Mouse (Mus musculus): ENCODE results near the gene Col23a1.
A peak's percentile ranks its signal among the peaks of the same experiment; 100 is the strongest.

Col23a1 gene

DNA sequence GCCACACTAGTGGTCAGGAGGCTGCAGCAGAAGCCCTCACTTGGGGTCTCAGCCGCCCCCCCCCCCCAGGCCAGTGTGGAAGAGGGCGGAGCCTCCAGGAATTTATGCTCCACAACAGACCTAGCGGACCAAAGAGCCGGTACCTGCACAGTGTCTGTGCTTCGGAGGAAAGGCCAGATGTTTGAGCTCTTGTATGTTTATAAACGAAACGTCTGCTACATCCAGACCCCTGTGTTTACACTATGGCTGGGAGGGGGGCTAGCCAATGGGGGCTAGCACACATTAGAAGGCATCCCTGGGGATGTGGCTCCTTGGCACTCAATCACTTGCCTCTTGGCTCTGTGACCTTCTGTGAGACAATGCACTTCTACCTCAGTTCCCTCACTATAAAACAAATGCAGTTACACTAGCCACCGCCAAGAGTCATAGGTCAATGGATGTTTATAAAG, 99.2 kb downstream of the Col23a1 start:
- DNase-seq (ENCODE audit: low spot score in 2 of 2), result no peak

DNA sequence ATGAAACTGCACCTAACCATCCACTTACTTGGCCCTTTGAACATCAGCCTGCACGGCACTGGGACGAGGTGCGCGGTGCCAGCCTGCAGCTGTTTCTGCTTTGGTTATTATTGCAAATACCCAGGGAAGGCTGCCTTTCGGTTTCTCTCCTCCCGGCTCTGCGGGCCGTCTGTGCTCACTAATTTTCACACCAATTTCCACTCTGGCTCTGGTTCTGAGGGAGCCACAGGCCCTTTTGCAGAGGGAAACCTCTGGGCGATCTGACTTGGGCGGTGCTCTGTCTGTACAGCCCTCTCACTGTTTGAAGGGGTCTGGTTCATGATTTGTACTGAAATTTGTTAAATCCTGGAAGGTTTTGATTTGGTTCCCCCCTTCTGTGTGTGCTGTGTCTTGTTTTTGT, 100.0 kb downstream of the Col23a1 start:
- DNase-seq (ENCODE audit: low spot score in 2 of 2), result no peak

DNA sequence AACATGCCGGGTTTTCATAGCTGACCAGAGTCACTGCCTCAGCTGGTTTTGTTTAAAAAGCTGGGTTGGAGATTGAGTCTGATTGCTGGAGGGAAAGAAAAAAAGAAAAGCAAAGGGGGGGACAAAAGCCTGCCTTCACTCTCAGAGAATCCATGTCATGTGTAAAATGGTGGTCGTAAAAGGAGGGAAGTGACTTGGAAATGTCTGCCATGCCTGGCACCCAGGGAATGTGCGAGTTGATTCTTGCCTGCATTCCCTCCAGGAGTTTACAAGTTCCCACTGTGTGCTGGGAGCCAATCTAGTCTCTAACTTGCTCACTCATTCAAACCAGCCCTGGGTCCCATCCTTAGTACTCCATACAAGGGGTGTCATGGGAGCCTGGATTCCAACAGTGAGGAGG, 100.8 kb downstream of the Col23a1 start:
- no peak for DNase-seq (ENCODE audit: low spot score in 2 of 2)

DNA sequence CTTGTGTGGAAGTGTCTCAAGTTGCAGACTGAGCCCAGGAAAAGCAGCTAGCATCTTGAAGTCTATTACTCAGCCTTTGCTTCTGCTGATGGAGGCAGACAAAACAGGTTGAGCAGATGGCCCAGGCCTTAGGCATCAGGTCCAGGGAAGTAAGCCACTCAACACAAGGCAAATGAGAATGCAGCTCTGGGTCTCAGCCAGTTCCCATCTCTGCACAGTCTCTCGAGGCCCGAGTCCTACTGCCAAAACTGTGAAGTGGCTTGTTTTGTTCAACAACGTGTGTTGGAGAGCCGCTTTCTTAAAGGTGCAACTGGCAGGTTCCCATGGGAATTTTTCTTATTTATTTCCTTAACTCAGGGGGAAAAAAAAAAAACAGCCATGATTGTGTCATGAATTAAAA, 101.8 kb downstream of the Col23a1 start:
- DNase-seq (ENCODE audit: low spot score in 2 of 2), result no peak

DNA sequence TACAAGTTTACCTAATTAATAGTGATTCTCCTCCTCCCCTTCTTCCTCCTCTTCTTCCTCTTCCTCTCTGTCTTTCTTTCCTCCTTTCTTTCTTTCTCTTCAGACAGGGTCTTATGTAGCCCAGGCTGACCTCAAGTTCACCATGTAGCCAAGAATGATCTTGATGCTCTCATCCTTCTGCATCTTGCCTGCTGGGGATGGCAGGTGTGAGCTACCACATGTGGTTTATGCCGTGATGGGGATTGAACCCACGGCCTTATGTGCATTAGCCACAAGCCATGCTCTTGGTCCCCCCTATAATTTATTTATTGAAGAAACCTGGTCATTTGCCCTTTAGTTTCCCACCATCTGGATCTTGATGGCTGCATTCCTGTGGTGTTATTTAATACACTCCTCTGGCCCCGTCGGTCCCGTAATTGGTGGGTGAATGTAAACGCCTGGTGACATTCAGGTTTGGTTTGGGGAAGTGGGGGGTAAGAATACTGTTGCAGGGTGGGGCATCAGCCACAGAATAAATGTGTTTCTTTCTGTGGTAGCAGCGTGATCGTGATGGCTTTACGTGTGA, 104.7 kb downstream of the Col23a1 start:
- DNase-seq (ENCODE audit: low spot score in 2 of 2), result no peak

DNA sequence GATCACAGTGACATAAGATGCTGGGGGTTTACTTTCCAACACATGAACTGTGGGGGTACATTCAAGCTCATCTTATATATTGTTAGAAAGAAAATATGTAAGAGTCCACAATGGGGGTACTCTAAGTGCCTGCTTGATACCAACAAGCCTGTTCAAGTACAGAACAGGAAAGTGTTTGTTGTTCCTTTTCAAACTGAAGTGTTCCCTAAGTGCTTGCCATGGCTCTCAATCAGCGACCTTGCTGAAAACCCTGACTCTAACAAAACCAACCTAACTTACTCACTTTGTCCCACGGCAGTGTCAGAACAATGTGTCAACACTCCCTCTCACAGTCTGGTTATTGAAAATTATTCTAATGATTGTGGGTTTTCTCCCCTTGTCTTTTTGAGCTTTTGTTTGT, 106.7 kb downstream of the Col23a1 start:
- no peak for DNase-seq (ENCODE audit: low spot score in 2 of 2)

DNA sequence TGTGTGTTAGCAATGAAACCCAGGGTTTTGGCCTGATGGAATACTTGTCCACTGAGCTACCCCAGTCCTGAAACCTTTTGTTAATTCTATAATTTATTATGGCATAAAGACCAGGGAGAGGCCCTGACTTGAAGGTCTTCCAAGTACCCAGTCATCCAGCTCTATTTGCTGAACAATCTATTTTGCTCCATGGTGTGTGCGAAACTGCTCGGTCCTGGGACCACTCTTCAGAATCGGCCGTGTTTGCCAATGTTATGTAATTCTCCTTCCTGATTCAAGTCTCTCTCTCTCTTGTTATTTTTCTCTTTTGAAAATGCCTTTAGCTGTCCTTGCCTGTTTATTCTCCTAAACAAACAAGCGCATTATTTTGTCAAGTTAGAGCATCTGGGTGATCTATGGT, 108.4 kb downstream of the Col23a1 start:
- no peak for DNase-seq (ENCODE audit: low spot score in 2 of 2)

DNA sequence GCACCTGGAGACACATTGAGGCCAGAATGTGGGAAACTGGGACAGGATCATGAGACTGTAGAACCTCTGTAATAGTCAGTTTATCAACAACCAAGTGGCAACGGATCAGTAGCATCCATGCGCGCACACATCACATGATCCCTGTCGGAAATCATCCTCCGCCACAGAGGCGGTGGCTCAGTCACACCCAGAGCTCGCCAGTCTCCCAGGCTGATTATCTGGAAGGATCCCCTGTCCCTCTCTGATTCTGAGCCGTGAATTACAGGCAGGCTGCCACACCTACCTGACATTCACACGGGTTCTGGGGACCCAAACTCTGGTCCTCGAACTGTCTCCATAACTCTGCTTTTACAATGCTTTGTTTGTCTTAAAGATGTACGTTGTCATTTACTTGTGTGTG, 110.6 kb downstream of the Col23a1 start:
- no peak for DNase-seq (ENCODE audit: low spot score in 2 of 2)

DNA sequence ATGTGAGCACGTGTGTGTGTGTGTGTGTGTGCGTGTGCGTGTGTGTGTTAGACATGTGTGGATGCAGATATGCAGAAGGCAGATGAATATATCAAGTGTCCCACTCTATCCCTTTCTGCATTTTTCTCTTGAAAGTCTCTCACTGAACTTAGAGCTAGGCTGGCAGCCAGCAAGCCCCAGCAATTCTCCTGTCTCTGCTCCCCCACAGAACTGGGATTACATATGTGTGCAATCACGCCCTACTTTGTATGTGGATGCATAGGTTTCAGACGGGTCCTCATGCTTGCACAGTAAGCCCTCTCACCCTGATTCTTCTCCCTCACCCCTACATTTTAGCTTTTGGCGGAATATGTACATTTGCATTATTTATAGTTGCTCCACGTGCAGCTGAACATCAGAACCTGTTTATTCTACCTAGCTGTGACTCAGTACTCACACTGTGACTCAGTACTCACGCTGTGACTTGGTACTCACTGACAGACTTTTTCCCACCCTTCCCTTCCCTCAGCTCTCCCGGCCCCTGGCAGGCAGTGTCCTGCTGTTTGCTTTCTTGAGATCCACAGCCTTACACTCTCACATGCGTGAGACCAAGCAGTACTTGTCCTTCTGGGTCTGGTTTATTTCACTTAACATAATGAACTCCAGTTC, 111.9 kb downstream of the Col23a1 start:
- no peak for DNase-seq (ENCODE audit: low spot score in 2 of 2)

DNA sequence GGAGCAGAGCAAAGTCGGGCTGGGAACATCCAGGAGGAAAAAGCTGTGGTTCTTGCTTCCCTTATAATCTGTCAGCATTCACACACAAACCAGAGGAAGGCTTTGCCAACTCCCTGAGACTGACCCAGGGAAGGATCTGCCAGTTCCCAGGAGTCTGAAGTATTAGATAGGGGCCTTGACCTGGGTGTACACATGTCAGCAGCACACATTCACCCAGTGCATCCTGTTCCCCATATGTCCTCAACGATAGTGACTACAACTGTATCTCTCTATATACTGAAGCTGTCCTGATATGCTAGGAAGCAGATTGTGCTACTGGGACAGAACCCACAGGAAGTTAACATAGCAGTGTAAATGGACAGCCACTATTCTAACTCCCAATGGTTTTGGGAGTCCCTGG, 114.2 kb downstream of the Col23a1 start:
- DNase-seq (ENCODE audit: low spot score in 2 of 2), result no peak

DNA sequence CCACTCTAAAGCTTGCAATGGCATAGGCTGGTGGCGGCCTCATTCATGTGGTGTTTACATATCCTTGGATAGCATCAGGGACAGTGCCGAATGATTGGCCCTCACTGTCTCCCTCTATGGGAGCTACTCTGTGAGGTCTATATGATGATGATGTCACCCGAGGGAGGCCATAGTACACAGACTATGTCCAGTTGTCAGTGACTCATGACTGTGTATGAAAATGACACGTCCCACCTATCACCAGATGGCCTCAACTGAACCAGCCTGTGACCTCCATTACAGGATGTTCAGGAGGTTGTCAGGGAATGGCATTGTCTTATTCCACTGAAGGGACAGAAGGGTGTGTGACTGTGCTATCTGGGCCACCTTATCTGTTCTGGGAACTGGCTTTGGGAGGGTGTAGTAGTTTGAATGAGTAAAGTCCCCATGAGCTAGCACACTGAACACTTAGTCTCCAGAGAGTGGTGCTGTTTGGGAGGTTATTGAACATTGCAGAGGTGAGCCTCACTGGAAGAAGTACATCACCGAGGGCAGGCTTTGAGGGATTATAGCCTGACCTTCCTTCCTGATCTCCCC, 115.2 kb downstream of the Col23a1 start:
- DNase-seq (ENCODE audit: low spot score in 2 of 2), result no peak

DNA sequence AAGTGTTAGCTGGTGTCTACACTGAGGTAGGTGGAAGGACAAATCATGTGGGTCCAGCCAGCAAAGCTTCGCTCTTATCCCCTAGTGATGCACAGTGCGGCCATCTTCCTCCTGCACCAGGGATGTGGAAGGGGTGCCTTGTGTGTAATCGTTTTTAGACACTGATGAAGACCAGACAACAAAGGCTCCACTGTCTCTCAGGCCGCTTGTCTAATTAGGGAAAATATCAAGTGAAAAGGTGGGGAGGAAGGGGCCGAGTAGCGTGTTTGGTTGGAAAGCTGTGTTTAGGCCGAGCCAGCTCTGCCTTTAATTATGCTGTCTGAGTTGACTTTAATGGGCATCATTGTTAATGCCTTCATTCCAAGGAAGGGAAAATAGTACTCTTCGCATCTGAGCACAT, 116.8 kb downstream of the Col23a1 start:
- no peak for DNase-seq (ENCODE audit: low spot score in 2 of 2)

DNA sequence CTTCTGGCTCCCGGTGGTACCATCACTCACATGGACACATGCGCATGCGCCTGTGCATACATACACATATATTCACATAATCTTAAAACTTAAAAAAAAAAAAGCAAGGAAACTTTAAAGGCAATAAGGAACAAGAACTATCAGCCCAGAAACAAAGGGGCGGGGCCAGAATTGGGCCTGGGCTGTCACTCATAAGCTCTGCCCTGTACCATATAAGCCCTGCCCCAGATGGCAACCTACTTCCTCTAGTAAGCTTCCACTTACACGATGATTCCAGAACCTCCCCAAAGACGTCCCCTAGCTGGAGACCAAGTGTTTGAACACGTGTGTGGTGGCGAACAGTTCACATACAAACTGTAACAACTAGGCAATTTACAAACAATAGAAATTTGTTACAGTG, 117.6 kb downstream of the Col23a1 start:
- no peak for DNase-seq (ENCODE audit: low spot score in 2 of 2)

DNA sequence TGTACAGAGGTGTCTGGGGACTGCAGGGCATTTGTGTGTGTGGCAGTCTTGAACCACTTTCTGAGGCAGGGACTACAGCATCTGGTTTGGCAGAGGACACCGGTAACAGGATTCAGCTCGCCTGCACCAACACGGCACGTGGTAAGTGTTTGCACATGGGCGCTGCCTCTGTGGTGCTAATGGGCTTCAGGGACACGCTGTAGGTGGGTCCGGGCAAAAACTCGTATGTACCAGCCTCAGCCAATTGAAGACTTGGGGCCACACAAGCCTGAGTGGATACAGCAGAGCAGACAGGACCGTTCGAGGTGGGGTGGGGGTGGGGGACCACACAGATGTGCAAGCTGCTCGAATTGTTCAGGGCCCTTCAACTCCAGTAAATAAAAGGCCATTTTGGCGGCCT, 121.1 kb downstream of the Col23a1 start:
- no peak for DNase-seq (ENCODE audit: low spot score in 2 of 2)

DNA sequence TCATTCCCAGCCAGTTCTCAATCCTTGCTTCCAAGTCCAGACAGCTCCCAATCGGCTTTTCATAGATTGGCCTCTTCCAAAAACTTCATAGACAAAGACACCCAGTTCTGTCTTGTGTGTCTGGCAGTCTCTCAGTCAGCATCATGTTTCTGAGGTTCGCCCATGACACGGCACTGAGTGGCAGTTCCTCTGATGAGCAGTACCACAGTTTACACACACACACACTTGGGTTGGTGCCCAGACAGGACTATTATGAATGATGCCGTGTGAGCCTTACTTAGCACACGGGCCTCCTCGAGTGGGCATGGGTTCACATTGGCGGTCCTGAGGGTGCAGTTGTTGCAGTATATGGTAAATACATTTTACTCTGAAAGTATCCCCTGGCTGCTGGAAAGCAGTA, 124.8 kb downstream of the Col23a1 start:
- DNase-seq (ENCODE audit: low spot score in 2 of 2), result no peak

DNA sequence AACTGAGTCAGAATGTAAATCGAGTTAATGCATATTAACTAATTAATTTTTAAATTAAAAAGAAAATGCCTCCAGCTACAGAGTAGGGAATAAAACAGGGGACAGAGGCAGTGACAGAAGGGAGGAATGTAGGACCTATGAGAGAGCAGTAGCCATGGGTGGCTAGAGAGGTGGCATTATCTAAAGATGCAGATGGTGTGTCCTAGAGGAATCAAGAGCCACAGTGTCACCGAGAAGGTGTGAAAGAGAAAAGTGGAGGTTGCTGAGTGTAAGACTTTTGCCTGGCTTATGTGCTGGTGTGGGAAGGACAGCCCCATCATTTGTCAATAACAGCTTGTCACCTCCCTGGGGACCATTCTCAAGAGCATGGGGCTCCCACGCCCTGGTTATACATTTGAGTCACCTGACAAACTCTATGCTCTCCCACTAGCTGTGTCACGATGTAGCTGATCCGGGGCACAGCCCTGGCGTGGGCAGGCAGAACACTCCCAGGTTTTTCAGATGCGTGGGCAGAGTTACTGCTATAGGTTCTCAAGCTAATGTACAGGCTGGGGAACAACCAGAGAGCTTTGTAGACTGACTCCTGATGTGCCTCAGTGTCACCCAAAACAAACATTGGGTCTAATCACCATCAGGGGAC, 125.4 kb downstream of the Col23a1 start:
- no peak for DNase-seq (ENCODE audit: low spot score in 2 of 2)

DNA sequence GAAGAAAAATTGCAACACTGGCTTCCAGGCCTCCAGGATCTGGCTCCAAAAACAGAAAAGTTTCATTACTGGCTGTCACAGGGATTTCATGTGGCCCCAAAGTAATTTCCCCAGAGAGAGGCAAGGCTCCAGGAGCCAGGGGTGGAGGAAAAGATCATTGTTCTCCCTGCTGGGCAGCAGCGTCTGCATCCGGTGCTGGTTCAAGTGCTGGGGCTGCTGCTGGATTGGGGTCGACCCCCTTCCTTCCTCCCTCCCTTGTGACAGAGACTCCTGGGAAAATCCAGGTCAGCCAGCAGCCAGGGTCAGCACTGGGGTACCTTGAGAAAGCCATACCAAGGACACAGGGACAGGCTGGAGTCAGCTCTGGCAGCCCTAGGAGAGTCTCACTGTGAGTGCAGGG, 129.1 kb downstream of the Col23a1 start:
- DNase-seq (ENCODE audit: low spot score in 2 of 2), result peak; percentile 30 to 56

DNA sequence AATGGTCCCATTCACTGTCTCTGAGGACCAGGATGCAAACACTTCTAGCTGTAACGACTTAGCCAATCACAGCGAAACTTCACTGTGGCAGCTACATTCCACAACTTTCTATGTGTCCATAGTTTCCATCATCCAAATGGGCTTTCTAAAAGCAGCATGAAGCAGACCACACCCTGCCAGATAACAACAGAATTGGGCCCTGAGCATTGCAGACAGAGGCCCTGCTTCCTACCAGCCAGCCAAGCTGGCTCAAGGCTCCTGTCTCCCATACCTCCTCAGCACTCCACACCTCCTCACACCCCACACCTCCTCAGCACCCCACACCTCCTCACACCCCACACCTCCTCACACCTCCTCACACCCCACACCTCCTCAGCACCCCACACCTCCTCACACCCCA, 132.2 kb downstream of the Col23a1 start:
- DNase-seq (ENCODE audit: low spot score in 2 of 2), result no peak

DNA sequence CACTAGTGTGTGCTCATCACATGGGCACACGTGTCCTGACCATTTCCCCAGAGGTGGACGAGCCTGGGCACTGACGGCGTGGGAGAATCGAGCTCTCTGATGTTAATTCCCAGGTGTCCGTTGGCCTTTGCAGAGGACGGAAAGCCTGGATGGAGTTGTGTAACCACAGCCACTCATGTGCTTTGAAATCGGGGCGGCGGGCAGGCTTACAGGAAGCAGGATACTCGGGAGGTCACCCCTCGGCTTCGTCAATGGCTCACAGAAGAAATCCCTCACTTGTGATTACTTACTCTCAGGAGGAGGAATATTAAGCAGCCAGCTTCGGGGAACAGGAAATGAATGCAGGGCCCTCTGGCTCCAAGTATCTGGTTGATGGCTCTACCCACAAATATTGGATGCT, 133.0 kb downstream of the Col23a1 start:
- no peak for DNase-seq (ENCODE audit: low spot score in 2 of 2)

DNA sequence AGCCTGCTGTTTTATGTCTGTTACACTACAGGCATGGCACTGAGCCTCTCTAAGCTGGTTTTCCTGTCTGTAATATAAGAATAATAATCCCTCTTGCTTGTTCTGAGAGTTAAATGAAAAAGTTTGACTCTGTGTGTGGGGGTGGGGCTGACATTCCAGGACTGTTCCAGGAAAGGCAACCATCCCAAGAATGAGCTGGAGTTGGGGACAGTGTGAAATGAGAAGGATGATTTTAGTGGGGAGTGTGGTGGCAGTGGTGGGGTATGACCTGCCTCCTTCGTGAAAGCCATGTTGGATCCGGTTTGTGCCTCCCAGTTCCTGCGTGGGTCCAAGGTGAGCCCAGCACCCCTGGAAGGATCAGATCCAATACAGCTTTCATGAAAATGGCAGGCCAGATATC, 136.4 kb downstream of the Col23a1 start:
- no peak for DNase-seq (ENCODE audit: low spot score in 2 of 2)

DNA sequence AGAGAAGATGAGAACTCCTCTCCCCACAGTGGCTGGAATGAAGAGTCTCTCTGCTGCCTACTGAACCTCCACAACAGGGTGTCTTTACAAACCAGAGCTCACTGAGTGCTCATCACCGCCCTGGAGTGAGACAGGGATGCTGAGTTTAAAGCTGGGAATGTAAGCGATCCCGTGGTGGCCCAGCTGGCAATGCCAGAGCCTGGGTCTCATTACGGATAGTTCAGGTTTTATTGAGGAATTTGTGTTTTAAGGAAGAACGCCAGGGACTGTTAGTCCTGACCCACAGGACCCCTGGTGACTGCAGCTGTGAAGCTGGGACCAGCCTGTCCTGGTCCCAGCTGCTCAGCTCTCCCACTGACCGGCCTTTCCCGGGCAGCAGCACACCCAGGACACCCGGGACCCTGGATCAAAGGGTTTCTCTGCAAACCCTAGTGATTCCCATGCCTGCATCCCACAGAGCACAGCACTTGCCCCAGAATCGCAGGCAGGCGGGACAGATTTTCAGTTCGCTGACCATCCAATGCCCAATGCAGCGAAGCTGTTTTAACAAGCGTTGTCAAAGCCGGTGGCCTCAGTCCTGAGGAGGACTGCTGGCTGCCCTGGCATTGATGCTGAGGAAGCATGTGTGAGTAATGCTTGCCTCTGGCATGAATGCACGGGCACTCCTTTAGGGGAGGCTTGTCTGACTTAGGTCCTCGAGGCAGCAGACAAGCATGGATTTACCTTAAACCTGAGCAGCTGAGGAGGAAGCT, 139.9 kb downstream of the Col23a1 start:
- DNase-seq (ENCODE audit: low spot score in 2 of 2), result no peak

DNA sequence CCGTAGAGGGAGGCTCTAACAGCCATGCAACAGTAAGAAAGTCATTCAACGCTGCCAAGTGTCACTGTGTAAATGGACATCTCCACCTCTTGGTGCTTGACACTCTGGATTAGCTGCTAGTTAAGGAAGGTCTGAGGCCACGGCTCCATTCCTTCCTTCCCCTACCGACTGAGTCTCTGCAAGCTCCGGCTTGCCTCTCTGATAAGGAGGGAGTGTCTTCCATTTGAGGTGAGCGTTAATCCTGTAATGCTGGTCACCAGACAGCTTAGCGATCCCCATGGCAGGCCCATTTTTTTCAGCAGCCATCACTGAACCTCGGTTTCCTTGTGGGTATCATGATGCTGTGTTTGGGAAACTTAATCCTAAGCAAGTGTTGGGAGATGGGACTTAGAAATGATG, 140.5 kb downstream of the Col23a1 start:
- DNase-seq (ENCODE audit: low spot score in 2 of 2), result no peak

DNA sequence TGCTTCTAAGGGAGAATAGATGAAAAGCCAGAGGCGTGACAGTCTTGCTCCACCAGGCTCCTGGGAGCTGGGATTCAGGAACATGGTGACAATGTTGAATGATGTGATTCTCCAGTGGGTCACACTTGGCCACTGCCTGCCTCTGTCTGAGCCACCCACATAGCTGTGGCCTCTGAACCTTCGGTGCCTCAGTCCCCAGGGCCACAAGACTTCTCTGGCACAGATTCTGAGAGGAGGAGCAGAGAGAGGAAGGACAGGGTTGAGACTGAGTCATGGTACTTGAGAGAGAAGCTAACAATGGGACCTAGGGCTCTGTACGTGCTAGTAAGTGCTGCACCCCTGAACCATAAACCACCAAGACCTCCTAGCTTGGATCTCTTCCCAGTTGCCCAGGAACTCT, 141.6 kb downstream of the Col23a1 start:
- no peak for DNase-seq (ENCODE audit: low spot score in 2 of 2)

All from heart, adult 9 months (tissue).